Mouse (Mus musculus): ENCODE data around the gene Nek8. TPM values are rescaled to one million over a fixed set of nuclear protein-coding genes. Genes with fewer than 3 reads are reported as not detected.

The Nek8 gene
- polyA plus RNA-seq (2012; rRNA removed) (9.8 and 10.6 TPM in 2 replicates), polyA plus RNA-seq (2014; fragmentation: Nextera tagmentation; extraction: Ambion mirVana) (7.4 and 7.8 TPM in 2 replicates)

DNA sequence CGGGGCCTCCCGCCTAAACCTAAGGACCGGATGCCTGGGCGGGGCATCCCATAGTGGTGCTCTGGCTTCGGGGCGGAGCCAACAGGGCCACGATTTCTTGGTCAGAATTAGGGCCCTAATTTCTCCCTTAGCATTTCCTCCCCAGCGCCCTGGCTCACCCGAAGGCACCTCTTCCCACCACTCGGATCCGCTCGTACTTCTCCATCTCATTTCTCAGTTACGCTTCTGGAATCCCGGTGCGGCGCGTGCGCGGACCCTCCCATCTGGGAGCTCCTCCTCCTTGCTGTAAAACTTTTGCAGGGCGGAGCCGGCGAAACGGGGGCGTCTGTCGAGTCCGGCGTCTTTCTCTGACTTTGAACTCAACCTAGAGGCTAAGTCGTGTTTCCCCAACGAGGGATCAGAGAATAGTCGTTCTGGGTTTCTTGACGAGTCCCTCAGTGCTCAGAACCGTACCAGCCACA, at the start of gene Nek8, which contains the start of gene Tlcd1:
Gene Nek8 (minus strand): TSS at position 274 of the 461 bp plus-strand sequence.
Gene Tlcd1 (plus strand): TSS at position 310 of the 461 bp plus-strand sequence.
- under 1% methylated on average over 32 of the region's 32 CpGs for WGBS (ENCODE audit: insufficient replicate concordance)
- DNase-seq (ENCODE audit: low read depth in 3 of 3, low spot score in 3 of 3), result peak; percentile 80 to 93 (median 87)
- peaks cover 16 to 26% of the 10 kb centered on the region in 2 experiments for H3K4me1 ChIP-seq (replicated peaks; ENCODE audit: control insufficient read depth in 2 of 2, insufficient read depth in 2 of 2, low read length in 1 of 2)
- H3K4me2 ChIP-seq (ENCODE audit: low read depth), result peak within 1 kb of the TSS; percentile 99
- TF ChIP-seq CTCF (IDR thresholded peaks at IDR 0.05; ENCODE audit: low read depth), result no peak
- TF ChIP-seq EP300 (IDR thresholded peaks at IDR 0.05; ENCODE audit: low read depth), result no peak; the same call in 1 of the 2 replicates
- no peaks in the 10 kb centered on the region for H3K9me3 ChIP-seq (ENCODE audit: control insufficient read depth, low read length)
- peak within 1 kb of the TSS; percentile 86 to 90 for H3K4me3 ChIP-seq (ENCODE audit: insufficient read depth in 1 of 2, low read depth in 2 of 2, low read length in 2 of 2)
- ATAC-seq (ENCODE audit: insufficient read depth), result peak; percentile 58; the same call in 1 of the 2 replicates
- peak within 1 kb of the TSS; percentile 96 for H3K27ac ChIP-seq
- H3K36me3 ChIP-seq (replicated peaks; ENCODE audit: control insufficient read depth, insufficient read depth, low read depth), result peaks cover 23% of the 10 kb centered on the region
- H3K27me3 ChIP-seq (ENCODE audit: control insufficient read depth, insufficient read depth, low read length), result no peaks in the 10 kb centered on the region
- H3K9ac ChIP-seq (replicated peaks), result peak within 1 kb of the TSS; percentile 99

DNA sequence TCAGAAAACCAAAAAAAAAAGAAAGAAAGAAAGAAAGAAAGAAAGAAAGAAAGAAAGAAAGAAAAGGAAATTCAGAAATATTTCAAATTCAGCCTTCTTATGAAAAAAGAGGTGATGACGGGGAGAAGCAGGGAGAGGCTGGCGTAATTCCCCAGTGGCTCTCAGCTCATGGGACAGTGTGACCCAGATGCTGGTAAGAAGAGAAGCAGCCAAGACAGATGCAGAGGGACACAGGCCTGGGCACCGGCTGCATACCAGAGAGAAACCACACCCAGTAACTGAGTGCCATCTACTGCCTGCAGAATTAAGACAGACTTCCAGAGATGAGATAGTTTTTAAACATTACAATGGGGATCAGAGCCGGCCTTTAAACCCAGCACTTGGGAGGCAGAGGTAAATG, 47.1 kb upstream of the Nek8 start:
- H3K27ac ChIP-seq, result no peak overlapping the region
- 82% methylated on average over 4 of the region's 4 CpGs for WGBS (ENCODE audit: insufficient replicate concordance)
- no peak overlapping the region for H3K9ac ChIP-seq (replicated peaks)
- H3K4me3 ChIP-seq (ENCODE audit: insufficient read depth in 1 of 2, low read depth in 2 of 2, low read length in 2 of 2), result no peak overlapping the region
- no peaks in the 10 kb centered on the region for H3K27me3 ChIP-seq (ENCODE audit: control insufficient read depth, insufficient read depth, low read length)
- DNase-seq (ENCODE audit: low read depth in 3 of 3, low spot score in 3 of 3) (no peak), ATAC-seq (ENCODE audit: insufficient read depth) (no peak)
- H3K4me1 ChIP-seq (replicated peaks; ENCODE audit: control insufficient read depth in 2 of 2, insufficient read depth in 2 of 2, low read length in 1 of 2), result no peaks in the 10 kb centered on the region
- H3K4me2 ChIP-seq (ENCODE audit: low read depth), result no peak overlapping the region
- no peak for TF ChIP-seq EP300 (IDR thresholded peaks at IDR 0.05; ENCODE audit: low read depth)
- TF ChIP-seq CTCF (IDR thresholded peaks at IDR 0.05; ENCODE audit: low read depth), result no peak
- no peaks in the 10 kb centered on the region for H3K9me3 ChIP-seq (ENCODE audit: control insufficient read depth, low read length)
- H3K36me3 ChIP-seq (replicated peaks; ENCODE audit: control insufficient read depth, insufficient read depth, low read depth), result peaks cover 83% of the 10 kb centered on the region

DNA sequence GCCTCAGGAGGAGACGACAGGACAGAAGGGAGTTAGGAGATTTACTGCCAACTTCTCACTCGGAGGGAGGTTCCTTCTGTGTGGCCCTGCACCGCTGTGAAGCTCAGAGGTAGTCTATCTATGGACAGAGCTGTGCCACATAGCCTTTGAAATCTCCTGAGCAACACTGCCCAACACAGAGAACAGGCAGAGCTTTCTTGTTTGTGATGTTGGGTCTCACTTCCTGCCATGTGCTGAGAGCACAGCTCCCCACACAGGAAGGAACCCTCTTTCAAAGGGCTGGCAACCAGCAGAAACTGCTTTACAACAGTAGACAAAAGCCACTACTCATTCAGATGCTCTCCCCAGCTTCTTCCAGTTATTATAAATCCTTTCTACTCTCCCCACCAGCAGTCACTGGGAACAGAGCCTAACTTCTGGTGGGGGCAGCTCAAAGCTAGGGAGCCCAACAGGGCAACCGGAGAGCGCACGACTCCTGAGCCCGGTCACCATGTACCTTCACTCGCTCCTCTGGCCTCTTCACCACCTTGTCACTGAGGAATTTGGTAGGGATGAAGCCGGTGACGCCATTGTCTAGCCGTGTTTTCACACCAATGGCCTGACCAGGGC, 39.3 kb upstream of the Nek8 start:
- Histone ChIP-seq H3K27me3 (ENCODE audit: control insufficient read depth, insufficient read depth, low read length) (no peaks in the 10 kb centered on the region), H3K4me3 (ENCODE audit: insufficient read depth in 1 of 2, low read depth in 2 of 2, low read length in 2 of 2) (no peak overlapping the region), H3K4me1 (replicated peaks; ENCODE audit: control insufficient read depth in 2 of 2, insufficient read depth in 2 of 2, low read length in 1 of 2) (no peaks in the 10 kb centered on the region), H3K4me2 (ENCODE audit: low read depth) (no peak overlapping the region), H3K9ac (replicated peaks) (no peak overlapping the region), H3K9me3 (ENCODE audit: control insufficient read depth, low read length) (no peaks in the 10 kb centered on the region), H3K36me3 (replicated peaks; ENCODE audit: control insufficient read depth, insufficient read depth, low read depth) (peaks cover 89% of the 10 kb centered on the region), H3K27ac (no peak overlapping the region)
- DNase-seq (ENCODE audit: low read depth in 3 of 3, low spot score in 3 of 3), result no peak
- 85% methylated on average over 11 of the region's 11 CpGs for WGBS (ENCODE audit: insufficient replicate concordance)
- no peak for ATAC-seq (ENCODE audit: insufficient read depth)
- no peak for TF ChIP-seq CTCF (IDR thresholded peaks at IDR 0.05; ENCODE audit: low read depth)
- no peak for TF ChIP-seq EP300 (IDR thresholded peaks at IDR 0.05; ENCODE audit: low read depth)

DNA sequence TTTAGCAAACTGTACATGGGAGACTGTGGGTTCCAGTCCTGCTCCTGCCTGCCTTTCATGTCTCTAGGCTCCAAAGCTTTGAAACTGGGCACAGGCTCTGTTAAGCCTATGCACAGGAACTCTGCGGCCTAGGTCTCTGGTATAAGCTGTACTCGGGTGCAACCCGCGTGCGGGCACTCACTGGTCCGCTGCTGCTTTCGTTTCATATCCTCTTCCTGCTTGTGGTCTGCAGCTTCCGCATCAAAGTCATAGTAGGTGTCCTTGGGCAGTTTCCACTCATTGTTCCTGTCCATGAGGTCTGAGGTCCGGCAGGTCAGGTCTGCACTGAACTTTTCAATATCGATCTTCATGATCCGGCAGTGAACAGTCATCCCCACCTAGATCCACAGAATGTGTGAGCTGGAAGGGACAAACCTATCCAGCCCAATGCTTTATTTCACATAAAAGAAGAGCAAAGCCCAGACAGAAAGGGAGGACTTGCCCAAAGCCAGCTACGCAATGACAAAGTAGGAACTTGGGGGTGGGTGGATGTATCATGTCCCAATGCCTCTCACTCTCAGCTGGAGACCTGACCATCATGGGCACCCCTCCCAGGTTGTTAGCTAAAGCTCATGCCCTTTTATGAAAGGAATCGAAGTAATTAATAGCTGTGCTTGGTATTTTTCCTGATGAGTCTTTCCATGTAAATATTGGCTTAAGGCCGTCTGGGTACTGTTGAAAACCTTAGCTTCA, 36.8 kb upstream of the Nek8 start:
- no peak for TF ChIP-seq CTCF (IDR thresholded peaks at IDR 0.05; ENCODE audit: low read depth)
- TF ChIP-seq EP300 (IDR thresholded peaks at IDR 0.05; ENCODE audit: low read depth), result no peak
- 65% methylated on average over 14 of the region's 14 CpGs for WGBS (ENCODE audit: insufficient replicate concordance)
- ATAC-seq (ENCODE audit: insufficient read depth) (no peak), DNase-seq (ENCODE audit: low read depth in 3 of 3, low spot score in 3 of 3) (no peak)
- Histone ChIP-seq H3K27ac (no peak overlapping the region), H3K9ac (replicated peaks) (no peak overlapping the region), H3K4me3 (ENCODE audit: insufficient read depth in 1 of 2, low read depth in 2 of 2, low read length in 2 of 2) (no peak overlapping the region), H3K36me3 (replicated peaks; ENCODE audit: control insufficient read depth, insufficient read depth, low read depth) (peaks cover 87% of the 10 kb centered on the region), H3K4me1 (replicated peaks; ENCODE audit: control insufficient read depth in 2 of 2, insufficient read depth in 2 of 2, low read length in 1 of 2) (no peaks in the 10 kb centered on the region), H3K27me3 (ENCODE audit: control insufficient read depth, insufficient read depth, low read length) (no peaks in the 10 kb centered on the region), H3K4me2 (ENCODE audit: low read depth) (no peak overlapping the region), H3K9me3 (ENCODE audit: control insufficient read depth, low read length) (no peaks in the 10 kb centered on the region)

DNA sequence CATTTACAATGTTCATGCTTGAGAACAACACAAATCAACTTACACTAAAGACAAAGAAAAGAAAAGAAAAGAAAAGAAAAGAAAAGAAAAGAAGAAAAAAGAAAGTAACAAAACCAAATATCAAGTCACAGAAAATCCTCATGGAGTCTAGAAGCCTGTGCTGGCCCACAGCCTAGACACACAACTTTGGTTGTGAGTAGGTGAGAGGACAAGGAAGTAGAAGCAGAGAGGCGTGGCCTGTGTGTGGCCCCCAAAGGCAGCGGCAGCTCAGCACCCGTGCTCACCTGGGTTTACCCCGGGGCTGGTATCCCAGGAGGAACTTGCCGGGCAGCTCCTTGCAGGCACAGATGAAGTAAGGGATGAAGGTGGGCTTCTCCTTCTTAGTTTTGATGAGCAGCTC, 35.0 kb upstream of the Nek8 start:
- Histone ChIP-seq H3K4me3 (ENCODE audit: insufficient read depth in 1 of 2, low read depth in 2 of 2, low read length in 2 of 2) (no peak overlapping the region), H3K36me3 (replicated peaks; ENCODE audit: control insufficient read depth, insufficient read depth, low read depth) (peaks cover 88% of the 10 kb centered on the region), H3K4me2 (ENCODE audit: low read depth) (no peak overlapping the region), H3K9ac (replicated peaks) (no peak overlapping the region), H3K4me1 (replicated peaks; ENCODE audit: control insufficient read depth in 2 of 2, insufficient read depth in 2 of 2, low read length in 1 of 2) (no peaks in the 10 kb centered on the region), H3K27me3 (ENCODE audit: control insufficient read depth, insufficient read depth, low read length) (no peaks in the 10 kb centered on the region), H3K9me3 (ENCODE audit: control insufficient read depth, low read length) (no peaks in the 10 kb centered on the region), H3K27ac (no peak overlapping the region)
- ATAC-seq (ENCODE audit: insufficient read depth) (no peak), DNase-seq (ENCODE audit: low read depth in 3 of 3, low spot score in 3 of 3) (no peak)
- TF ChIP-seq EP300 (IDR thresholded peaks at IDR 0.05; ENCODE audit: low read depth) (no peak), CTCF (IDR thresholded peaks at IDR 0.05; ENCODE audit: low read depth) (no peak)
- WGBS (ENCODE audit: insufficient replicate concordance), result 77% methylated on average over 5 of the region's 5 CpGs

Measured in liver, embryonic 14.5 days (tissue).